ENCODE assay signal across 9 mouse cellular contexts in genomic region chrX:12645531-12646304, GRCm38 (mm10). TPM values are rescaled to one million over a fixed set of nuclear protein-coding genes. Genes with fewer than 3 reads are reported as not detected.
A peak's percentile ranks its signal among the peaks of the same experiment; 100 is the strongest.
DNase-seq lines count a peak whose midpoint lies in the region; ATAC-seq and TF ChIP-seq lines count a peak whose summit lies in the region.
"Had no signal": no experiment of that assay in that cellular context is flagged by ENCODE, and none has a peak within 500 bp of the region (broad histone marks: within the 10 kb centered on the region; RNA-seq: fewer than 3 reads in every experiment).

No protein-coding gene starts in this region.

- TF ChIP-seq EP300 in heart, adult 2 months (IDR thresholded peaks at IDR 0.05; ENCODE audit: insufficient read depth, low read depth, low read length) = no peak

- H3K79me2 ChIP-seq in heart, adult 2 months (replicated peaks; ENCODE audit: control insufficient read depth, insufficient read depth, low read length) = no peaks in the 10 kb centered on the region

- H3K4me3 ChIP-seq in heart, adult 2 months = no peak overlapping the region
- H3K4me3 ChIP-seq in heart, embryonic 11.5 days (ENCODE audit: low read depth, low read length) = no peak overlapping the region
- H3K4me3 ChIP-seq: liver, embryonic 15.5 days had no signal

- no peak overlapping the region for H3K9ac ChIP-seq in heart, adult 2 months (ENCODE audit: low read depth, low read length)
- H3K9ac ChIP-seq in heart, embryonic 11.5 days (ENCODE audit: low read depth, low read length) = no peak overlapping the region
- H3K9ac ChIP-seq: liver, embryonic 15.5 days had no signal

- TF ChIP-seq CTCF in heart, adult 2 months (IDR thresholded peaks at IDR 0.05) = peak; percentile 32

- H3K9me3 ChIP-seq in heart, embryonic 11.5 days (replicated peaks; ENCODE audit: control insufficient read depth, low read length) = no peaks in the 10 kb centered on the region
- H3K9me3 ChIP-seq: liver, embryonic 15.5 days had no signal

- intact Hi-C loops in heart, adult 2 months (cut with DNase I) = loop anchor here (2.0 kb wide), 1 partner anchor 105 kb away; no protein-coding TSS in a partner anchor

- peak in 1 of 2 experiments; percentile 6 for DNase-seq in heart, adult 2 months
- DNase-seq in lung, postnatal 10 days = peak; percentile 2
- DNase-seq in lung, adult 18-20 months = no peak
- DNase-seq in cerebellum, postnatal 10 days = peak; percentile 80 to 89
- peak; percentile 8 for DNase-seq in retina, adult 2 months (ENCODE audit: low read depth, low spot score)
- no peak for DNase-seq in thymus, postnatal 25 days
- DNase-seq in spleen, adult 18-20 months = no peak

- no peaks in the 10 kb centered on the region for H3K4me1 ChIP-seq in heart, adult 2 months (ENCODE audit: control insufficient read depth, insufficient read depth, low read length)
- H3K4me1 ChIP-seq in heart, embryonic 11.5 days (ENCODE audit: control insufficient read depth, insufficient read depth, low read length) = no peaks in the 10 kb centered on the region
- H3K4me1 ChIP-seq: liver, embryonic 15.5 days had no signal

- H3K4me2 ChIP-seq in heart, embryonic 11.5 days = no peak overlapping the region
- H3K4me2 ChIP-seq: liver, embryonic 15.5 days had no signal

- no peak for ATAC-seq in heart, embryonic 11.5 days (replicated peaks; ENCODE audit: insufficient number of reproducible peaks, low FRiP score, low TSS enrichment)

- no peak for TF ChIP-seq POLR2A in heart, adult 2 months (IDR thresholded peaks at IDR 0.05; ENCODE audit: insufficient read depth, low read depth, low read length)

- H3K27ac ChIP-seq in heart, adult 2 months = no peak overlapping the region
- no peak overlapping the region for H3K27ac ChIP-seq in heart, embryonic 11.5 days (ENCODE audit: low read depth, low read length)
- H3K27ac ChIP-seq: liver, embryonic 15.5 days had no signal

- H3K36me3 ChIP-seq in heart, adult 2 months (ENCODE audit: control insufficient read depth, insufficient read depth, low read length) = no peaks in the 10 kb centered on the region
- H3K36me3 ChIP-seq in heart, embryonic 11.5 days (ENCODE audit: control insufficient read depth, insufficient read depth, low read length) = no peaks in the 10 kb centered on the region
- H3K36me3 ChIP-seq: liver, embryonic 15.5 days had no signal

- H3K27me3 ChIP-seq in heart, adult 2 months (ENCODE audit: control insufficient read depth, insufficient read depth, low read length) = no peaks in the 10 kb centered on the region
- no peaks in the 10 kb centered on the region for H3K27me3 ChIP-seq in heart, embryonic 11.5 days (ENCODE audit: control insufficient read depth, insufficient read depth, low read length)
- H3K27me3 ChIP-seq: liver, embryonic 15.5 days had no signal

- WGBS in heart, adult 2 months = 52% methylated on average over 12 of the region's 12 CpGs
- WGBS in heart, embryonic 11.5 days (ENCODE audit: insufficient replicate concordance) = 56% methylated on average over 12 of the region's 12 CpGs

RNA-seq across cellular contexts. Expression of gene 1810030O07Rik, which starts 27.8 kb away (rescaled TPM):
- 10 to 100 TPM in 1 of 2 experiments, 1 to 10 TPM in 1; 8.5 to 14.4 TPM for total RNA-seq in heart, adult 2 months (2021)
- 9.9 and 13.3 TPM in 2 replicates for polyA plus RNA-seq in heart, adult 2 months (2012; rRNA removed)
- polyA plus RNA-seq in heart, embryonic 11.5 days (2014; fragmentation: Nextera tagmentation; extraction: Ambion mirVana) = 23.1 and 23.8 TPM in 2 replicates

RNA-seq across cellular contexts. Expression of gene Atp6ap2, which starts 58.1 kb away (rescaled TPM):
- total RNA-seq in heart, adult 2 months (2021) = 10 to 100 TPM; 19.0 to 21.2 TPM
- 6.5 and 12.9 TPM in 2 replicates for polyA plus RNA-seq in heart, adult 2 months (2012; rRNA removed)
- polyA plus RNA-seq in heart, embryonic 11.5 days (2014; fragmentation: Nextera tagmentation; extraction: Ambion mirVana) = 55.3 and 62.7 TPM in 2 replicates

Comparison
In these comparisons a context has a peak if more than half of its experiments do, and no peak if none do; other contexts are left out.
1. DNase-seq: peak in lung, postnatal 10 days (single experiment), cerebellum, postnatal 10 days (2 of 2) and retina, adult 2 months (single experiment); none in lung, adult 18-20 months (0 of 2), thymus, postnatal 25 days (single experiment) and spleen, adult 18-20 months (0 of 2).